Mouse (Mus musculus): ENCODE results near the gene Inpp5a. TPM values are rescaled to one million over a fixed set of nuclear protein-coding genes. Genes with fewer than 3 reads are reported as not detected.

The Inpp5a gene
- polyA plus RNA-seq, 1 experiment: 27.5 TPM

GRCm38 (mm10) chr7:139454285-139454684 is 65.4 kb downstream of the Inpp5a start:
- Histone ChIP-seq H3K36me3 (ENCODE audit: control insufficient read depth, insufficient read depth, low read length) (no peaks in the 10 kb centered on the region), H3K4me1 (ENCODE audit: control insufficient read depth, insufficient read depth, low read length) (peaks cover 18% of the 10 kb centered on the region), H3K27me3 (replicated peaks; ENCODE audit: control insufficient read depth, insufficient read depth, low read length) (no peaks in the 10 kb centered on the region), H3K27ac (ENCODE audit: insufficient read depth, low read depth, low read length) (no peak overlapping the region), H3K4me3 (ENCODE audit: insufficient read depth, low read depth, low read length) (no peak overlapping the region)
- no peak for DNase-seq
- no peak for TF ChIP-seq CTCF (conservative IDR thresholded peaks at IDR 0.05; ENCODE audit: insufficient read depth, insufficient read length, low read depth, low read length)
- TF ChIP-seq POLR2A (IDR thresholded peaks at IDR 0.05; ENCODE audit: low read depth, low read length): no peak
- WGBS: 88% methylated on average over 3 of the region's 3 CpGs

- no peaks in the 10 kb centered on the region for H3K27me3 ChIP-seq (replicated peaks; ENCODE audit: control insufficient read depth, insufficient read depth, low read length)
- H3K36me3 ChIP-seq (ENCODE audit: control insufficient read depth, insufficient read depth, low read length): no peaks in the 10 kb centered on the region
- H3K4me3 ChIP-seq (ENCODE audit: insufficient read depth, low read depth, low read length): no peak overlapping the region
- H3K4me1 ChIP-seq (ENCODE audit: control insufficient read depth, insufficient read depth, low read length): peaks cover 15% of the 10 kb centered on the region
- 78% methylated on average over 6 of the region's 6 CpGs for WGBS
- TF ChIP-seq CTCF (conservative IDR thresholded peaks at IDR 0.05; ENCODE audit: insufficient read depth, insufficient read length, low read depth, low read length): no peak
- TF ChIP-seq POLR2A (IDR thresholded peaks at IDR 0.05; ENCODE audit: low read depth, low read length): no peak
- DNase-seq: no peak
- H3K27ac ChIP-seq (ENCODE audit: insufficient read depth, low read depth, low read length): no peak overlapping the region
These were observed 67.8 kb downstream of the Inpp5a start for GRCm38 (mm10) chr7:139456759-139457158.

GRCm38 (mm10) chr7:139461344-139461743 is 72.4 kb downstream of the Inpp5a start:
- TF ChIP-seq CTCF (conservative IDR thresholded peaks at IDR 0.05; ENCODE audit: insufficient read depth, insufficient read length, low read depth, low read length) (no peak), POLR2A (IDR thresholded peaks at IDR 0.05; ENCODE audit: low read depth, low read length) (no peak)
- DNase-seq: no peak
- H3K4me1 ChIP-seq (ENCODE audit: control insufficient read depth, insufficient read depth, low read length): peaks cover 2% of the 10 kb centered on the region
- no peak overlapping the region for H3K27ac ChIP-seq (ENCODE audit: insufficient read depth, low read depth, low read length)
- H3K27me3 ChIP-seq (replicated peaks; ENCODE audit: control insufficient read depth, insufficient read depth, low read length): no peaks in the 10 kb centered on the region
- H3K4me3 ChIP-seq (ENCODE audit: insufficient read depth, low read depth, low read length): no peak overlapping the region
- H3K36me3 ChIP-seq (ENCODE audit: control insufficient read depth, insufficient read depth, low read length): no peaks in the 10 kb centered on the region
- 89% methylated on average over 12 of the region's 12 CpGs for whole genome bisulfite sequencing

DNA sequence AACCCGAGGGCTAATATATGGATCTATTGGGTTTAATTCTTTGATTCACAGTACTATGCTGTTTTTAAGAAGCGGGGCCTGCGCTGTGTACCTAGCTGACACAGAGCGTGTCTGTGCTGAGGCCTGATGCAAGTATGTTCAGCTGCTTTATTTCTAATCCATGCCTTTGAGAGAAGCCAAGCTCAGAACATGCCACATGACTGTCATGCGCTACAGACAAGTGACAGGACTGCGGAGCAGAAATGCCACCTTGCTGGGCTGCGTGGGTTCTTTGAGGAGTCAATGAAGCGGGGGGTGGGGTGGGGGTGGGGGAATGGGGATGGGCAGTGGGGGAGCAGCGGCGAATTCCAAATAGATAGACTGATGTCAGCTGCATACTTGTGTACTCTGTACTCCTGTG is 73.2 kb downstream of the Inpp5a start:
- H3K36me3 ChIP-seq (ENCODE audit: control insufficient read depth, insufficient read depth, low read length): no peaks in the 10 kb centered on the region
- H3K4me1 ChIP-seq (ENCODE audit: control insufficient read depth, insufficient read depth, low read length): peaks cover 10% of the 10 kb centered on the region
- H3K27ac ChIP-seq (ENCODE audit: insufficient read depth, low read depth, low read length): no peak overlapping the region
- no peaks in the 10 kb centered on the region for H3K27me3 ChIP-seq (replicated peaks; ENCODE audit: control insufficient read depth, insufficient read depth, low read length)
- whole genome bisulfite sequencing: 95% methylated on average over 10 of the region's 10 CpGs
- H3K4me3 ChIP-seq (ENCODE audit: insufficient read depth, low read depth, low read length): no peak overlapping the region
- DNase-seq: no peak
- TF ChIP-seq POLR2A (IDR thresholded peaks at IDR 0.05; ENCODE audit: low read depth, low read length): no peak
- no peak for TF ChIP-seq CTCF (conservative IDR thresholded peaks at IDR 0.05; ENCODE audit: insufficient read depth, insufficient read length, low read depth, low read length)

DNA sequence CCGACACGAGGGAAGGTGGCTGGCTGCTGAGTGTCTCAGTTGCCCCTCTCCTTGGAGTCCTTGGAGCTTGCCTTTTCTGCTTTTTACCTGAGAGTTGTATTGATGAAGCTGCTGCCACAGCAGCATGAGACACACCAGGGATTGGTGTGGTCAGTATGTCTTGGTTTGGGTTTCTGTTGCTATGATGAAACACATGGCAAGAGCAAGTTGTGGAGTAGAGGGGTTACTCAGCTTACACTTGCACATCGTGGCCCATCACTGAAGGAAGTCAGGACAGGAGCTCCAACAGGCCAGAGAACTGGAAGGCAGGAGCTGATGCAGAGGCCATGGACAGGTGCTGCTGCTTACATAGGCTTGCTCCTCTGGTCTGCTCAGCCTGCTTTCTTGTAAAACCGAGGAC is 76.6 kb downstream of the Inpp5a start:
- no peak overlapping the region for H3K4me3 ChIP-seq (ENCODE audit: insufficient read depth, low read depth, low read length)
- H3K4me1 ChIP-seq (ENCODE audit: control insufficient read depth, insufficient read depth, low read length): peaks cover 33% of the 10 kb centered on the region
- TF ChIP-seq POLR2A (IDR thresholded peaks at IDR 0.05; ENCODE audit: low read depth, low read length): no peak
- TF ChIP-seq CTCF (conservative IDR thresholded peaks at IDR 0.05; ENCODE audit: insufficient read depth, insufficient read length, low read depth, low read length): no peak
- no peak overlapping the region for H3K27ac ChIP-seq (ENCODE audit: insufficient read depth, low read depth, low read length)
- no peaks in the 10 kb centered on the region for H3K27me3 ChIP-seq (replicated peaks; ENCODE audit: control insufficient read depth, insufficient read depth, low read length)
- DNase-seq: no peak
- no peaks in the 10 kb centered on the region for H3K36me3 ChIP-seq (ENCODE audit: control insufficient read depth, insufficient read depth, low read length)
- WGBS: 80% methylated on average over 4 of the region's 4 CpGs

DNA sequence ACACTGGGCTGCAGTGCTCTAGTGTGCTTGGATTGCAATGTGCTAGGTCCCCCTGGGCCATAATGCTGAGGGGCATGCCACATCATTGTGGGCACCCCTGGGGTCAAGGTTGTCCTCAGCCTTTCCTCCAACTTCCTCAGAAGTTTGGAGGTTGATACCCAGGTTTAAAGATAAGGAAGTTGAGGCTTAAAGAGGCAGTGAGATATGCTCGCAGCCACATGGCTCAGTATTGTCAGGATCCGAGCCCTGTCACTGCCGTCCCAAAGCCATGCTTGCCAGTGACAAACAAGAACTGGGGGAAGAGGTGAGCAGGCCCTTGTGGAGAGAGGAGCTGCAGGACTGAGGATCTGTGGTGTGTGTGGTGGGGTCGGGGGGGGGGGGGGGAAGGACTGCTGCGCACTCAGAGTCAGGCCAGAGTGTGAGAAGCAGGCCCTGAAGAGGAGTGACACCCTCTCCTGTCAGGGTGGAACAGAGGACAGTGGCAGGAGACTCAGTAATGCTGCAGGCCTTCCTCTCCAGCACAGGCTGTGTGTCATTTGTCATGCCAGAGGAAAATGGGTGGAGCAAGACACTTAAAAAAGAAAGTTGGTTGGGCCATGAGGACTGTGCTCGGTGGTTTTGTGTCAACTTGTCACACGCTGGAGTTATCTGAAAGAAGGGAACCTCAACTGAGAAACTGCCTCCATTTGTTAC is 77.7 kb downstream of the Inpp5a start:
- Histone ChIP-seq H3K36me3 (ENCODE audit: control insufficient read depth, insufficient read depth, low read length) (no peaks in the 10 kb centered on the region), H3K4me3 (ENCODE audit: insufficient read depth, low read depth, low read length) (no peak overlapping the region), H3K27me3 (replicated peaks; ENCODE audit: control insufficient read depth, insufficient read depth, low read length) (no peaks in the 10 kb centered on the region), H3K4me1 (ENCODE audit: control insufficient read depth, insufficient read depth, low read length) (peaks cover 33% of the 10 kb centered on the region), H3K27ac (ENCODE audit: insufficient read depth, low read depth, low read length) (0 out of 2 replicates have a peak overlapping the region, but pooled peaks have one; percentile 3)
- 56% methylated on average over 6 of the region's 7 CpGs for WGBS
- DNase-seq: peak; percentile 37
- TF ChIP-seq POLR2A (IDR thresholded peaks at IDR 0.05; ENCODE audit: low read depth, low read length) (no peak), CTCF (conservative IDR thresholded peaks at IDR 0.05; ENCODE audit: insufficient read depth, insufficient read length, low read depth, low read length) (no peak)

DNA sequence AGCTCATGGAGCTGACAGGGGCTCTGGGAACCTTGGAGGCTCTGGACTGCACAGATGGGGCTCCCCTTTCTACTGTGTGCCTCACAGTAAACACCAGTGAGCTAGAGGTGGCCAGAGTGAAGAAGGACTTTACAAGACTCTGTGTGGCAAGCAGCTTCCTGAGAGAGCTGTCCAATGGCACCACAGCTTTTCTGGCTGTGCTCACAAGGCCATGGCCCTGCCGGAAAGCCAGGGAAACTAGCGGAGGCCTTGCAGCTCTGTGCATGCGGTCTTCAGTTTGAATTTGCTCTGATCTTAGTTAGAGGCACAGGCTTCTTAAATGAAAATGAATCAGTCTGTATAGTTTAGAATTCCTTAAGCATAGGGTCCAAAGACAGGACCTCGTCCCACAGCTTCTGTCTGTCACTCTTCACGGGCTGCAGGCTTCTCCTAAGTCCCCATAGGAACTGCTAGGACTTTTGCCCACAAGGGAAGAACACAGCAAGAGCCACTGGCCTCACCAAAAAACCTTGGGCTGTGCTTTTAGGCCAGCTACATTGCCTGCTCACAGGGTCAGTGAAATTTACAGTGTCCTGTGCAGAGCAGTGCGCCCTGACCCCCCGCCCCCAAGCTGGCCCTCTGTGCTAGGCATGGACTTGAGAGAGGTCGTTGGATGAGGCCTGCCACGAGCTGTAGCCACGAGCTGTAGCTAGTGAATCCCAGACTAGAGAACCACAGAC is 78.4 kb downstream of the Inpp5a start:
- 60% methylated on average over 10 of the region's 10 CpGs for WGBS
- Histone ChIP-seq H3K27me3 (replicated peaks; ENCODE audit: control insufficient read depth, insufficient read depth, low read length) (no peaks in the 10 kb centered on the region), H3K27ac (ENCODE audit: insufficient read depth, low read depth, low read length) (peak overlapping the region; percentile 56), H3K4me3 (ENCODE audit: insufficient read depth, low read depth, low read length) (no peak overlapping the region), H3K4me1 (ENCODE audit: control insufficient read depth, insufficient read depth, low read length) (peaks cover 38% of the 10 kb centered on the region), H3K36me3 (ENCODE audit: control insufficient read depth, insufficient read depth, low read length) (no peaks in the 10 kb centered on the region)
- peak; percentile 35 for DNase-seq
- TF ChIP-seq CTCF (conservative IDR thresholded peaks at IDR 0.05; ENCODE audit: insufficient read depth, insufficient read length, low read depth, low read length): no peak
